Mouse (Mus musculus) small intestine, adult 2 months (tissue): ENCODE measurements around the gene S100a1. TPM values are rescaled to one million over a fixed set of nuclear protein-coding genes. Genes with fewer than 3 reads are reported as not detected.

Source experiments
- H3K27ac ChIP-seq: fragments of 200-500 bp; 2 replicates; pipeline ENCODE4 v1.5.1; 2012; ENCODE audit warnings: low read depth, low read length, control low read depth, inconsistent platforms; ENCODE audit not compliant: insufficient read depth
- H3K27me3 ChIP-seq: fragments of 200-500 bp; 2 replicates; pipeline ENCODE4 v1.6.1; 2012; ENCODE audit warnings: mild to moderate bottlenecking, moderate library complexity, low read length, inconsistent platforms; ENCODE audit not compliant: control insufficient read depth, insufficient read depth
- H3K36me3 ChIP-seq: fragments of 200-500 bp; 2 replicates; pipeline ENCODE4 v1.6.1; 2012; ENCODE audit warnings: mild to moderate bottlenecking, low read length, control low read depth, inconsistent platforms; ENCODE audit not compliant: control insufficient read depth, insufficient read depth
- H3K4me1 ChIP-seq: fragments of 200-500 bp; 2 replicates; pipeline ENCODE4 v1.6.1; 2012; ENCODE audit warnings: low read length, inconsistent platforms, mixed read lengths; ENCODE audit not compliant: control insufficient read depth, insufficient read depth, insufficient read length
- H3K4me3 ChIP-seq: fragments of 200-500 bp; 2 replicates; pipeline ENCODE4 v1.5.1; 2012; ENCODE audit warnings: low read depth, mild to moderate bottlenecking, control low read depth, inconsistent platforms, low read length, moderate library complexity
- CTCF ChIP-seq: fragments of 200-500 bp; IDR thresholded peaks from 2 replicates; pipeline ENCODE4 v1.5.1; 2012; ENCODE audit warnings: low read depth, mild to moderate bottlenecking, control low read depth, inconsistent platforms, low read length, moderate library complexity, mixed read lengths; ENCODE audit not compliant: insufficient replicate concordance, insufficient read length; ENCODE audit errors: extremely low read depth
- POLR2A ChIP-seq: fragments of 200-500 bp; IDR thresholded peaks from 2 replicates; pipeline ENCODE4 v1.6.1; 2012; ENCODE audit warnings: low read depth, mild to moderate bottlenecking, control low read depth, inconsistent platforms, low read length, moderate library complexity
- WGBS: fragments of 180-500 bp; shearing (Covaris S2); methylation state at CpG from one replicate; pipeline ENCODE4 v1.1.7; 2018; 5-methylcytosine and 5-hydroxymethylcytosine counted together
- polyA plus RNA-seq: library from polyadenylated mRNA; depleted of rRNA; stranded (reverse); fragments of >200 nt; gene quantifications from 2 replicates; pipeline ENCODE4 v1.2.3, GENCODE M21; 2012; rRNA removed

Gene S100a1
- polyA plus RNA-seq: 20.2 and 26.8 TPM in 2 replicates

- Histone ChIP-seq H3K36me3 (peaks cover 2% of the 10 kb centered on the region; the same call in 1 of the 2 replicates), H3K4me1 (peaks cover 8% of the 10 kb centered on the region; the same call in 1 of the 2 replicates), H3K4me3 (peak within 1 kb of the TSS; percentile 62), H3K27me3 (no peaks in the 10 kb centered on the region), H3K27ac (peak within 1 kb of the TSS; percentile 48)
- TF ChIP-seq POLR2A: no peak; the same call in 1 of the 2 replicates
- TF ChIP-seq CTCF: peak; percentile 23; the same call in 1 of the 2 replicates
- whole genome bisulfite sequencing: 2% methylated on average over 25 of the region's 25 CpGs
Measured at GRCm38 (mm10) chr3:90513796-90514590, at the start of gene S100a1, which contains the start of gene S100a13. TSS of gene S100a1 (minus strand) at chr3:90514392. TSS of gene S100a13 (plus strand) at chr3:90514435.

- Histone ChIP-seq H3K4me3 (no peak within 1 kb of the TSS), H3K4me1 (no peaks in the 10 kb centered on the region), H3K27me3 (no peaks in the 10 kb centered on the region), H3K36me3 (no peaks in the 10 kb centered on the region), H3K27ac (no peak within 1 kb of the TSS)
- WGBS: 86% methylated on average over 6 of the region's 6 CpGs
- no peak for TF ChIP-seq CTCF
- no peak for TF ChIP-seq POLR2A
Measured at GRCm38 (mm10) chr3:90560008-90560628, 45.9 kb upstream of the S100a1 start, which contains the start of gene S100a3. TSS of gene S100a3 (plus strand) at chr3:90560578.

- WGBS: 76% methylated on average over 5 of the region's 5 CpGs
- TF ChIP-seq POLR2A: no peak
- no peak for TF ChIP-seq CTCF
- Histone ChIP-seq H3K27ac (no peak overlapping the region), H3K4me1 (no peaks in the 10 kb centered on the region), H3K27me3 (no peaks in the 10 kb centered on the region), H3K4me3 (no peak overlapping the region), H3K36me3 (no peaks in the 10 kb centered on the region)
Measured at GRCm38 (mm10) chr3:90555954-90556353, 41.8 kb upstream of the S100a1 start.

GRCm38 (mm10) chr3:90552231-90552630 is 38.0 kb upstream of the S100a1 start:
- no peaks in the 10 kb centered on the region for H3K27me3 ChIP-seq
- H3K36me3 ChIP-seq: no peaks in the 10 kb centered on the region
- H3K4me1 ChIP-seq: no peaks in the 10 kb centered on the region
- no peak overlapping the region for H3K27ac ChIP-seq
- 73% methylated on average over 2 of the region's 2 CpGs for WGBS
- H3K4me3 ChIP-seq: no peak overlapping the region
- TF ChIP-seq POLR2A (no peak), CTCF (no peak)

- WGBS: 67% methylated on average over 2 of the region's 2 CpGs
- no peaks in the 10 kb centered on the region for H3K27me3 ChIP-seq
- no peak overlapping the region for H3K27ac ChIP-seq
- no peaks in the 10 kb centered on the region for H3K4me1 ChIP-seq
- H3K36me3 ChIP-seq: no peaks in the 10 kb centered on the region
- no peak for TF ChIP-seq CTCF
- no peak for TF ChIP-seq POLR2A
- no peak overlapping the region for H3K4me3 ChIP-seq
Measured at GRCm38 (mm10) chr3:90550421-90550790, 36.2 kb upstream of the S100a1 start.

GRCm38 (mm10) chr3:90549676-90550420 is 35.7 kb upstream of the S100a1 start:
- Histone ChIP-seq H3K4me3 (no peak overlapping the region), H3K36me3 (no peaks in the 10 kb centered on the region), H3K4me1 (no peaks in the 10 kb centered on the region), H3K27ac (no peak overlapping the region), H3K27me3 (no peaks in the 10 kb centered on the region)
- TF ChIP-seq CTCF: no peak
- WGBS: 57% methylated on average over 5 of the region's 5 CpGs
